Mouse (Mus musculus) 3T3-L1 (cell line): ENCODE results near the gene Stx3.

Source experiments
- DNase-seq: peaks from one replicate; pipeline ENCODE4 v3.0.0-alpha.2; 2015; ENCODE audit warnings: low read depth, low spot score

Stx3 gene

DNA sequence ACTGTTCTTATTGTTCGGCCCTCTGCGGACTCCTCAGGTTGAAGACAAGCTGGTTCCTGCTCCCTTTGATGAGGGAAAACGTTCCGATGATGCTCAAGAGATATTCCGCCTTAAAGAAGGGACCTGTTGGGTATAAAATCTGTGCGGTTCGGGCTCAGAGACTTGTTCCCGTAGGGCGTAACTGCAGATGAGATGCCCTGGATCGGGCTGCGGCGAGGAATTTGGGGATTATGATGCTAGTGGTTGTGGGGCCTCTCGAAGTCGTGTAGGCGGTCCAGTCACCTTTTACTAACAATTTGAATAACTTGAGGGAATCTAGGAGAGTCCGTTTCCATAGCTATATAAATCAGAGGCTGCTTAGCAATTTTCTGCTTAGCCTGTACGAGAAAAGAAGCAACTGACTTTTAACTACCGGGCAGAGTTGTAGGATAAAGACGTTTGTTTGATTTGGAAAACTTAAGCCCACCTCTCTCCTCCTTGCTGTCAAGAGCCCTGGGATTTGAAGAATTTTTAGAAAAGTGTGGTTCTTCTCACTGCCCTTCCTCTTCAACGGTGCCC lies at the start of gene Stx3:
TSS of gene Stx3 (minus strand) at position 261 of the 558 bp plus-strand sequence.
- DNase-seq: peak; percentile 31

- DNase-seq: no peak
Observed at GRCm38 (mm10) chr19:11867837-11868236, 48.6 kb upstream of the Stx3 start.

DNA sequence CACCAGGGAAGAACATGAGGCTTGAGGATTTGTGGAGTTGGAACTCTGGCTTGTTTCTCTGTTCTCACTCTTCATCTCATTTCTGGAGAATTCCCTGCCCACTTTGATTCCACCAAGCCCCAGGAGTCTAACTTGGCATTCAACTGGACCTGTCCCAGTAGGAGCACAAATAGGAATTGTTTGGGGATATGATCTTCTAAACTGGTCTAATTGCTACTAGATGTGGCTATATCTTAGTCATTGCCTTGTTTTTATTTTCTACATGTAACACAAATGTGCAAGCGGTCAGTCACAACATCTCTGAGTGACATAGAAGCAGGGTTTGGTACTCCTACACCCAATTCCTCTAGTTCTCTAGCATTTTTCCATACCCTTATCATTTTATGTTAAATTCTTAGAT lies 41.8 kb upstream of the Stx3 start, which contains the start of gene Olfr1418:
TSS of gene Olfr1418 (minus strand) at position 101 of the 400 bp plus-strand sequence.
- DNase-seq: no peak

- no peak for DNase-seq
Observed at GRCm38 (mm10) chr19:11856506-11856905, 37.3 kb upstream of the Stx3 start.

- no peak for DNase-seq
Observed at GRCm38 (mm10) chr19:11854821-11855220, 35.6 kb upstream of the Stx3 start.

- no peak for DNase-seq
Observed at GRCm38 (mm10) chr19:11852652-11853051, 33.4 kb upstream of the Stx3 start.

- DNase-seq: no peak
Observed at GRCm38 (mm10) chr19:11846333-11846732, 27.1 kb upstream of the Stx3 start.

GRCm38 (mm10) chr19:11839119-11839518 lies 19.9 kb upstream of the Stx3 start, which contains the start of gene Olfr1417:
TSS of gene Olfr1417 (minus strand) at chr19:11839219.
- DNase-seq: no peak

- DNase-seq: no peak
Observed at GRCm38 (mm10) chr19:11823346-11824065, 4.3 kb upstream of the Stx3 start.

GRCm38 (mm10) chr19:11820211-11820610 lies 1.0 kb upstream of the Stx3 start:
- DNase-seq: no peak

DNA sequence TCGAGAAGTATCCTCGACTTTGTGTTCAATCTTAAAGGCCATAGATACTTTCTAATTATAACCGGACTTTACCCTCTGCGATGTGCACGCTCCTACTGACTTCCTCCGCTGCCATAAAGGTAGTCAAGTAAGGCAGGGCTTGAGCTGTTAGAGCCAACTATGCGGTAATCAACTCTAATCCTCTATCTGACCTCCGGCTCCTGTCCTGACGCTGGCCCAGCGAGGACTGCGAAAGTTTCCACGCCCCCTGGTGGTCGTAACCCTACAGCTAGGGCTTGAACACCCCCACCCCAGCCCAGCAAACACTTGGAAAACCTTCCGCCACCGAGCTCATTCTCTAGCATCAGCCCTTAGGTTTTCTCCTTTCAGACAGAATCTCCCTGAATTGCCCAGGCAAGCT lies 597 bp upstream of the Stx3 start:
- DNase-seq: peak; percentile 85

DNA sequence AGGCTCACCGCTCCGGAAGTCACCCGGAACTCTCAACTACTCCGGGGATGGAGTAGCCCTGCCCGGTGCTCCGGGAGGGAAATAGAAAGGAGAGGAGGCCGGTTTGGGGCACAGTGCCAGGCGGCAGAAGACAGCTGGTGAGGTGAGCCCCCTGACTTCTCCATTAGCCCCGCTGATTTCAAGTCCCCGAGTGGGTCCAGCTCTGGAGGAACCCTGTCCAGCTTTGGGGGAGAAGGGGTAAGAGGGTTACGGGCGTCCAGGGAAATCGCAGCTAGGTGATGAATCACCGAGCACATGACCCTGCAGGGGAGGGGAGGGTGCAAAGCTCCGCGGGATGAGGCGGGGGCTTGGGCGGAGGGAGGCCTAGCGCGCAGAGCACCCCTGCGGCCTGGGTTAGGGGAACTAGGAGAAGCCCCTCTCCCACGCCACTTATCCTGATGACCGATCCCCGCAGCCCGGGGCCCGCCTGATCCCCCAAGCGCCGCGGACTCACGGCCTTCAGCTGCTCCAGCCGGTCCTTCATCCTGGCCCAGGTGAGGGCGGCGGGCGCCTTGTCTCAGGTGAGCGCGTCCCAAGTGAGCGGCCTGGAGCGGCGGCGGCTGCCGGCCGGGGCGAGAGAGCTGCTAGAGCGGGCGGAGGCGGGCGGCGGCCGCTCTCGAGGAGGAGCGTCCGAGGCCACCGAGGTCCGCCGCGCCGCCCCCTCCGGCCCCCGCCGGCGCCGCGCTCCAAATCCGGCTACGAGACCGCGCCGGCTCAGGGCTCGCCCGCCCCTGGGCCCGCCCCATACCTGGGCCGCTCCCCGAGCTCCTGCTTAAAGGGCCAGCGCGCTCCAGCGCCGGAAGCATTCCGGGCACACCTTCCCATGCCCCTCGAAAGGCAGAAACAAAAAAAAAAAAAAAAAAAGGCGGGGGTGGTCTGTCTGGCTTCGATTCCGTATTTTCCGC lies 732 bp downstream of the Stx3 start:
- peak; percentile 60 for DNase-seq

- no peak for DNase-seq
Observed at GRCm38 (mm10) chr19:11817586-11817985, 1.6 kb downstream of the Stx3 start.

DNA sequence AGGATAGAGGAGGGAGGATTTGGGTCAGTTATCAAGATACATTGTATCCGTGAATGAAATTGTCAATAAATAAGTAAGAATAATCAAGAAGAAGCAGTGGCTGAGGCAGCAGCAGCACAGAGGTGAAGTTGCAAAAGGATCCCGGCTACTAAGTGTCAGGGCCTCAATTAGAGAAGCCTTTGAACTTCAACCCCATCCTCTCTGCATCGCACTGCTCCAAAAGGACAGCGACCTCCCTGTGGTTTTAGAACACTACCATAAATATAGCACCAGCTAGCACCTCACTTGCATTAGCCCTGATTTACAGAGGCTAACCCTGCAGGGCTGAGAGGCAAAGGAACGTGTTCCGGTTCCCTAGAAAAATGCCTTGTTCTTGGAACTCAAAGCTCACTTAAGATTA lies 2.5 kb downstream of the Stx3 start:
- no peak for DNase-seq

GRCm38 (mm10) chr19:11814742-11815333 lies 4.4 kb downstream of the Stx3 start:
- DNase-seq: no peak

GRCm38 (mm10) chr19:11813649-11814048 lies 5.6 kb downstream of the Stx3 start:
- DNase-seq: no peak

GRCm38 (mm10) chr19:11813136-11813535 lies 6.1 kb downstream of the Stx3 start:
- DNase-seq: peak; percentile 84

DNA sequence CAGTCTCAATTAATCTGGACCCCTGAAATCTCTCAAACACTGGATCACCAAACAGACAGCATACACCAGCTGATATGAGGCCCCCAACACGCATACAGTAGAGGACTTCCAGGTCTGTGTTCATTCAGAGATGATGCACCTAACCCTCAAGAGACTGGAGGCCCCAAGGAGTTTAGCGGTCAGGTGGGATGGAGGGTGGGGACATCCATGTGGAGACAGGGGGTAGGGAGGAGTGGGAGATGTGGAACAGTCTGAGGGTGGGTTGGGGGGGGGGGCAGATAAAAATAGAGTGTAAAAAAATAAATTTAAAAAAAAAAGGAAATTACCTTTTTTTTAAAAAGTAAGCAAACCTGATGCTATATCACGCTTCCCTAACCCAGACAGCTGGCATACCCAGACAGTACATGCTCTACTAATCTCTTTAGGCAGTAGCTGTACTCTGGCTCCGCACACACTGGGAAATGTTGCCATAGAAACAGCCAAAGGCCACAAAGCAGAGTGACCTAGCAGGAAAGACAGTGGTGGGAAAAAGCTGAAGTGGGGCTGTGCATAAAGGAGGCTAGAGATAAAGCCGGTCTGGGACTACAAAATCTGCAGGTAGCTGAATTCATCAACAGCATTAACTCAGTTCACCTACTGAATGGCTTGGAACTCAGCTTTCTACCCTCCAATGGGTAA lies 7.4 kb downstream of the Stx3 start:
- DNase-seq: no peak

DNA sequence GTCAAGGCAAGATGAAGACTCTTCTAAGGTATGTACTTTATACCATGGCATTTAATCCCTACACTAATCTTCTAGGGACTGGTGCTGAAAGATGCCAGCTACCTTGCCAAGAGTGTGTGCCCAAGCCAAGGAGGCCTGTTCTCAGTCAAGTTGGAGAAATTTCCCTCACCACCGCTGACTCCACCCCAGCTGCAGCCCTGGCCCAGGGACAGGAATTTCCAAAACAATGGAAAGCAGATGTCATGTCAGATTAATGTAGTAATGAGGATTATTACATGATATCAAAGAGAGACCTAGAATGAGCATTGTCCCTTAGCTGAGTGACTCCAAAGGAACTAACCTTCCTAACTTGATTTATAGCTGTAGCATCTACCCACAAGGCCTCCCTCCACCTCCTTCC lies 8.3 kb downstream of the Stx3 start:
- DNase-seq: peak; percentile 59

GRCm38 (mm10) chr19:11810003-11810758 lies 9.0 kb downstream of the Stx3 start:
- no peak for DNase-seq
